Mouse (Mus musculus) frontal cortex, postnatal 25 days (tissue): ENCODE results near the gene Kit.

ENCODE experiments used
- DNase-seq, 2 experiments: peaks; one replicate each; pipeline ENCODE4 v3.0.0; 2022; ENCODE audit warnings: low spot score in 2 of 2

Kit gene

GRCm38 (mm10) chr5:75632846-75633640 is 58.3 kb downstream of the Kit start:
- DNase-seq, result no peak

GRCm38 (mm10) chr5:75635385-75635784 is 60.7 kb downstream of the Kit start:
- no peak for DNase-seq

GRCm38 (mm10) chr5:75640637-75641036 is 65.9 kb downstream of the Kit start:
- no peak for DNase-seq

- no peak for DNase-seq
These were observed 72.3 kb downstream of the Kit start for GRCm38 (mm10) chr5:75647046-75647445.

GRCm38 (mm10) chr5:75650566-75650965 is 75.8 kb downstream of the Kit start:
- DNase-seq, result no peak

GRCm38 (mm10) chr5:75653431-75653830 is 78.7 kb downstream of the Kit start:
- DNase-seq, result no peak

- DNase-seq, result no peak
These were observed 83.9 kb downstream of the Kit start for GRCm38 (mm10) chr5:75658575-75658974.

- no peak for DNase-seq
These were observed 85.6 kb downstream of the Kit start for GRCm38 (mm10) chr5:75660342-75660741.

- DNase-seq, result no peak
These were observed 87.8 kb downstream of the Kit start for GRCm38 (mm10) chr5:75662466-75662865.

GRCm38 (mm10) chr5:75663768-75664167 is 89.1 kb downstream of the Kit start:
- DNase-seq, result no peak

GRCm38 (mm10) chr5:75667083-75667482 is 92.4 kb downstream of the Kit start:
- DNase-seq, result no peak

GRCm38 (mm10) chr5:75671136-75671788 is 96.5 kb downstream of the Kit start:
- DNase-seq, result no peak

GRCm38 (mm10) chr5:75676024-75676423 is 101.3 kb downstream of the Kit start:
- DNase-seq, result no peak

- DNase-seq, result no peak
These were observed 105.2 kb downstream of the Kit start for GRCm38 (mm10) chr5:75679896-75680295.

GRCm38 (mm10) chr5:75695162-75695809 is 120.6 kb downstream of the Kit start:
- no peak for DNase-seq

- no peak for DNase-seq
These were observed 122.2 kb downstream of the Kit start for GRCm38 (mm10) chr5:75696960-75697359.

- no peak for DNase-seq
These were observed 123.8 kb downstream of the Kit start for GRCm38 (mm10) chr5:75698556-75698955.

GRCm38 (mm10) chr5:75699081-75699480 is 124.4 kb downstream of the Kit start:
- DNase-seq, result no peak

- no peak for DNase-seq
These were observed 124.8 kb downstream of the Kit start for GRCm38 (mm10) chr5:75699516-75699915.

- DNase-seq, result no peak
These were observed 126.9 kb downstream of the Kit start for GRCm38 (mm10) chr5:75701662-75702061.

- no peak for DNase-seq
These were observed 127.4 kb downstream of the Kit start for GRCm38 (mm10) chr5:75702080-75702479.

GRCm38 (mm10) chr5:75704584-75705175 is 130.0 kb downstream of the Kit start:
- DNase-seq, result no peak
